Mouse (Mus musculus): ENCODE data around the gene AC109138.7. TPM values are rescaled to one million over a fixed set of nuclear protein-coding genes. Genes with fewer than 3 reads are reported as not detected.

The AC109138.7 gene
- total RNA-seq, 2 experiments from 2014 or later, result not detected

GRCm38 (mm10) chr19:4192251-4192985 lies 21.7 kb upstream of the AC109138.7 start:
- intact Hi-C loops (cut with DNase I), result no loop called here
- DNase-seq, result no peak

- intact Hi-C loops (cut with DNase I), result no loop called here
- no peak for DNase-seq
These were observed 21.0 kb upstream of the AC109138.7 start for GRCm38 (mm10) chr19:4193129-4193528.

- intact Hi-C loops (cut with DNase I), result no loop called here
- no peak for DNase-seq
These were observed 20.0 kb upstream of the AC109138.7 start for GRCm38 (mm10) chr19:4194021-4194724.

GRCm38 (mm10) chr19:4194776-4195650 lies 19.1 kb upstream of the AC109138.7 start:
- DNase-seq, result peak; percentile 95
- intact Hi-C loops (cut with DNase I), result no loop called here

GRCm38 (mm10) chr19:4196048-4196447 lies 18.1 kb upstream of the AC109138.7 start:
- intact Hi-C loops (cut with DNase I), result no loop called here
- no peak for DNase-seq

- DNase-seq, result no peak
- intact Hi-C loops (cut with DNase I), result no loop called here
These were observed 17.6 kb upstream of the AC109138.7 start for GRCm38 (mm10) chr19:4196548-4196947.

GRCm38 (mm10) chr19:4197180-4197579 lies 17.0 kb upstream of the AC109138.7 start:
- intact Hi-C loops (cut with DNase I), result no loop called here
- no peak for DNase-seq

GRCm38 (mm10) chr19:4201291-4201909 lies 12.8 kb upstream of the AC109138.7 start, which contains the start of gene Rad9a:
TSS of gene Rad9a (minus strand) at chr19:4201662.
- intact Hi-C loops (cut with DNase I), result no loop called here
- peak; percentile 95 for DNase-seq

GRCm38 (mm10) chr19:4202149-4202548 lies 12.0 kb upstream of the AC109138.7 start:
- DNase-seq, result no peak
- intact Hi-C loops (cut with DNase I), result no loop called here

GRCm38 (mm10) chr19:4203148-4203547 lies 11.0 kb upstream of the AC109138.7 start:
- intact Hi-C loops (cut with DNase I), result no loop called here
- DNase-seq, result no peak

- intact Hi-C loops (cut with DNase I), result no loop called here
- no peak for DNase-seq
These were observed 10.4 kb upstream of the AC109138.7 start for GRCm38 (mm10) chr19:4203604-4204326.

GRCm38 (mm10) chr19:4204889-4205288 lies 9.3 kb upstream of the AC109138.7 start:
- intact Hi-C loops (cut with DNase I), result no loop called here
- DNase-seq, result no peak

- DNase-seq, result peak; percentile 71
- intact Hi-C loops (cut with DNase I), result no loop called here
These were observed 7.2 kb upstream of the AC109138.7 start for GRCm38 (mm10) chr19:4206971-4207370.

- DNase-seq, result no peak
- intact Hi-C loops (cut with DNase I), result no loop called here
These were observed 5.6 kb upstream of the AC109138.7 start for GRCm38 (mm10) chr19:4208563-4208962.

- intact Hi-C loops (cut with DNase I), result loop anchor here (10.0 kb wide), 1 partner anchor 197 kb away; the partner anchor contains the start of gene Ndufv1
- DNase-seq, result no peak
These were observed 2.1 kb upstream of the AC109138.7 start for GRCm38 (mm10) chr19:4211891-4212588.

GRCm38 (mm10) chr19:4213524-4213974 lies 608 bp upstream of the AC109138.7 start:
- DNase-seq, result no peak
- intact Hi-C loops (cut with DNase I), result loop anchor here (10.0 kb wide), 1 partner anchor 199 kb away; the partner anchor contains the start of gene Ndufv1

GRCm38 (mm10) chr19:4214771-4215450 lies 754 bp downstream of the AC109138.7 start:
- intact Hi-C loops (cut with DNase I), result loop anchor here (10.0 kb wide), 1 partner anchor 200 kb away; the partner anchor contains the start of gene Ndufv1
- no peak for DNase-seq

- DNase-seq, result no peak
- intact Hi-C loops (cut with DNase I), result loop anchor here (10.0 kb wide), 1 partner anchor 201 kb away; the partner anchor contains the start of gene Ndufv1
These were observed 1.3 kb downstream of the AC109138.7 start for GRCm38 (mm10) chr19:4215451-4215840.
